Mouse (Mus musculus) monocyte, adult 5-6 weeks (primary cell): ENCODE data around the gene Awat2. TPM values are rescaled to one million over a fixed set of nuclear protein-coding genes. Genes with fewer than 3 reads are reported as not detected.
A peak's percentile ranks its signal among the peaks of the same experiment; 100 is the strongest.
"Not testable (repeated sequence)": the region's sequence is repeated elsewhere in the genome, so short reads cannot be mapped to it uniquely, and the experiment has no call there.

Experiments
- ATAC-seq: fragments of 153-309, 156-312 bp; replicated peaks from 2 replicates; pipeline ENCODE4 v1.8.0; 2017; ENCODE audit warnings: mild to moderate bottlenecking; ENCODE audit not compliant: low TSS enrichment, insufficient number of reproducible peaks, severe bottlenecking, poor library complexity, low FRiP score
- total RNA-seq: library from RNA; stranded (forward); fragments of 200-1000, 200-491, 200-594 nt; gene quantifications from 3 replicates; pipeline ENCODE4 v1.2.3, GENCODE M21; 2017

Awat2 gene
- 0.39 TPM in 1 of 3 replicates, not detected in the others for total RNA-seq

DNA sequence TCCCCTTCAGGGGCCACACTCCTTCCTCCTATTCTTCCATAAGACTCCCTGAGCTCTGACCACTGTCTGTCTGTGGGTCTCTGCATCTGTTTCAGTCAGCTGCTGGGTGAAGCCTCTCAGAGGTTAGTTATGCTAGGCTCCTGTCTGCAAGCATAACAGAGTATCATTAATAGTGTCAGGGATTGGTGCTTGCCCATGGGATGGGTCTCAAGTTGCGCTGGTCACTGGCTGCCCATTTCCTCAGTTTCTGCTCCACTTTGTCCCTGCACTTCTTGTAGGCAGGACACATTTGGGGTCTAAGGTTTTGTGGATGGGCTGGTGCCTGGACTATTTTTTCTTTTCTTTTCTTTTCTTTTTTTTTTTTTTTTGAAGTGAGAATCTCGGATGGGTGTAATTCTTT lies at the start of gene Awat2:
Gene Awat2 (minus strand): TSS at position 101 of the 400 bp plus-strand sequence.
- ATAC-seq, result not testable (repeated sequence)

DNA sequence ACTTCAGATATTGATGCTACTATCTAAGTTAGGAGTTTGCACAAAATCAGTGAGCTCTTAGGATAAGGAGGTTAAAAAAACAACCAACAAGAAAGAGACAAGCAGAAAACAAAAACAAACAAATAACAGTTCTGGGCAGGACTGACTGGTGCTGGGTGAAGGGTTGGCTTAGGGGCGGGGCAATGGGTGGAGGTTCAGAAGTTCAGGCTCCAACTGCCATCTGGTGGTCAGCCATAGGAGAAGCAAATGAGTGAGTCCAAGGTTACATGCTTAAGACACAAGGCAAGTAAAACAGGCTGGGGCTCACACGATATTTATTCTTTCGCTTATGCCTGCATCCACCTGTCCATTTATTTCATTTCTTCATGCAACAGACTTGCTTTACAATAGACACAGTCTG lies 37.8 kb upstream of the Awat2 start:
- peak; percentile 79 for ATAC-seq

- ATAC-seq, result no peak
Observed at GRCm38 (mm10) chrX:100475569-100476223, 33.2 kb upstream of the Awat2 start.

DNA sequence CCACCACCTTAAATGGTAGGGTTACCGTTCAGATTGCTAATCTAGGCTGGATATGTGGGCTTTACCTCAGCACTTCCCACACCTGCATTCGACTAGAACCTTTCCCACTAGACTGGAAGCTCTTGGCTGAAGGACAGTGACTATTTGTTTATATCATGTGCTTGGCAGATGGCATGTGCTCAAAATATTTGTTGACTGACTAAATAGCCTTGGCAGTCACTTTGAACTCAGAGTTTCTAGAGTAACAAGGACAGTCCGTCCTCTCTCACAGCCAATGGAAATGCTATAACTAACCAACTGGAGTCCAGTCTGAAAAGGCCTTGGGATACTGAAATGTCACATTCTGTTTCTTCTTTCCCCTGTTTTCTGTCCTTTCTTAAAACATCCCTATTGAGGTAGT lies 29.0 kb upstream of the Awat2 start:
- ATAC-seq, result no peak

DNA sequence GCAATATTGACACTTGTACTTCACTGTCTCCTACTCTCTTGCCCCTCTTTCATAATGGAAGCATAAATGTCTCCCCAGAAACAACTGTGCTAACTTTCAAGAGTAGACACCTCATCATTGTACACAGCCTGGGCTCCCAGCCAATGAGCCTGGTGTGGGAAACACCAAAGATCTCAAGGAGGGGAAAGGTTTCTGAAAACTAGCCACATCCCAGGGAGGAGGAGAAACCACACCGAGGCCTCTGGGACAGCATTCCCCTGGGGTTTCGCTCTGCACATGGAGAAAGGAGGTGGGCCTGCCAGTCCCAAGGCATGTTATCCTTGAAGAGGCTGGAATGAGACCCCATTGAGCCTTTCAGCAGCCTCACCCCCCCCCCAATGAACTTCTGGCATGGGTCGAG lies 27.6 kb upstream of the Awat2 start:
- no peak for ATAC-seq

- no peak for ATAC-seq
Observed at GRCm38 (mm10) chrX:100468047-100468446, 25.5 kb upstream of the Awat2 start.

DNA sequence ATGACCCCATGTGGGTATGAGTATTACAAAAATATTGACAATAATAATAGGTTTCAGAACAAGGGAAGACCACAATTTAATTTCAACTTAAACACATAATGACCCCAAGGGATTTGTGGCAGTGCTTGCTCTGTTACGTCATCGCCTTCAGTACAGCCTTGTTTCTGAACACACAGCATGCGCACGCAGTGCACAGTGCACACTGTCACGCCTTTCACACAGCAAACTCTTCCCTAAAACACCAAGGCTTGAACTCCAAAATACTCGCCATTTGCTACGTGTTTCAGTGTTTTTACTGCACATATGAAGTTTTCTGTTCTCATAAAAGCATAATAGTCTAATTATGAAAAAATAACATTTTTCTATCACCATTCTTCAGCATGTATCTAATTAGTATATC lies 1.0 kb upstream of the Awat2 start:
- ATAC-seq, result no peak

- no peak for ATAC-seq
Observed at GRCm38 (mm10) chrX:100432311-100432710, 10.2 kb downstream of the Awat2 start.

DNA sequence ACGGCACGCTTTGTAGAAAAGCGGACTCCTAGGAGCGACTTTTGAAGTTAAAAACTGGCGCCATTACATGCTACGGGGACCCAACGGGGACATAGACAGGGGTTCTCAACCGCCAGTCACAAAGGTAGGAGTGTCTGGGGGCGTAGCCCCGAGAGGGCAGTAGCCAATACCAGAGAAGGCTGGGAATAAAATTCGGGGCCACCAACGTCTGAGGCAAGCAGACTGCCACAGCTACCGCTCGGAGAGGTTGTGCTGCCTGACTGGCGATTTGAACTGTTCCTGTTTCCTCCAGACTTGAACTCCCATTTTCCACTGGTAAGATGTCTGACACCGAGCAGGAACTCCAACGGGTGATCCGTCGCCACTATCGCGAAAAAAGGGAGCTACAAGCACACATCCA lies 13.8 kb downstream of the Awat2 start, which contains the start of gene Otud6a:
Gene Otud6a (plus strand): TSS at position 321 of the 400 bp plus-strand sequence.
- ATAC-seq, result no peak

GRCm38 (mm10) chrX:100409245-100409644 lies 33.3 kb downstream of the Awat2 start:
- ATAC-seq, result no peak

DNA sequence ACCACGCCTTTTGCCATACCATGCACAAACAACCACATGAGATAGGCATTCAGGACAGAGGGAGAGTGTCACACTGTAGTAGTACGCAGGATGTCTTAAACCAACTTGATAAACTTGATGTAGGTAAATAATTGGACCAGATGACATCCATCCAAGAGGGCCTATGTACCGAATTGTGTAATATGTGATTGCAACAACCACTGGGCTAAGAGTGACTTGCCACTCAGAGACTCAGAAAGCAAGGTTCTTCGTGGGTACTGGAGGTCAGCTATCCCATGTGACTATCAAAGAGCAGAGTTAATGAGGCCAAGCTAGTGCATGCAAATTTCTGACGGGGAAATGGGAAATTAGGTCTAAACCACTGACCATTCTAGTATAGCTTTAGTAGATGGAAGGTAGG lies 40.9 kb downstream of the Awat2 start:
- no peak for ATAC-seq

DNA sequence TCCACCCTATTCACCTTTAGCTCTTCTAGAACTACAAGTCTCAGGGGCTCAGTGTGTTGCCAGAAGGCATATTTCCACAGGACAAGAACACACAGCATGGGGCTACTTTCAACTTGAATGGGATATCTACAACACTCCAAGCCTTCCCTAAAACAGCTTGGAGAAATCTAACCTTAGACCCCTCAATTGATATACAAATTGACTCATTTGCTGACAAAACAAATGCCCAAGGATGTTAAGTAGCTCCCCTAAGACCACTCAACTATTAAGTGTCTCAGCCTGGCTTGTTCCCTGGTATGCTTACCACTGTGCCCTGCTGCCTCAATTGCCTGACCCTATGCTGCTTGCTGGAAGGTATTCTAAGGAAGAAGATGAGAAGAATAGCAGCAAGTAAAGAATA lies 41.6 kb downstream of the Awat2 start:
- ATAC-seq, result no peak

DNA sequence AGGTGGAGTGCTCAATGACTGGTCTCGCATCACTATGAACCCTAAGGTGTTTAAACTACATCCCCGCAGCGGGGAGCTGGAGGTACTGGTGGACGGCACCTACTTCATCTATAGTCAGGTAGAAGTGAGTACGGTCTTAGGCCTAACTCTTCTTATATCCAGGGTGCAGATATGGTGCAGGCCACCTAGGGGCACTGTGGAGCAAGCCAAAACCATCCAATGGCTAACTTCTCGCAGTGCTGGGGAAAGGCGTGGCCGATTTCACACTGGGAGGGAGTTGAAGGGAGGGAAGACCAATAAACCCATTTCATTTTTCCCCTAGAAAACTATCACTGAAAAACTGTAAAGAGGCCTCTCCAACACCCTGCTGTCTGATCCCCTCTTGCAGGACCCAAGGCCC lies 47.5 kb downstream of the Awat2 start:
- no peak for ATAC-seq

DNA sequence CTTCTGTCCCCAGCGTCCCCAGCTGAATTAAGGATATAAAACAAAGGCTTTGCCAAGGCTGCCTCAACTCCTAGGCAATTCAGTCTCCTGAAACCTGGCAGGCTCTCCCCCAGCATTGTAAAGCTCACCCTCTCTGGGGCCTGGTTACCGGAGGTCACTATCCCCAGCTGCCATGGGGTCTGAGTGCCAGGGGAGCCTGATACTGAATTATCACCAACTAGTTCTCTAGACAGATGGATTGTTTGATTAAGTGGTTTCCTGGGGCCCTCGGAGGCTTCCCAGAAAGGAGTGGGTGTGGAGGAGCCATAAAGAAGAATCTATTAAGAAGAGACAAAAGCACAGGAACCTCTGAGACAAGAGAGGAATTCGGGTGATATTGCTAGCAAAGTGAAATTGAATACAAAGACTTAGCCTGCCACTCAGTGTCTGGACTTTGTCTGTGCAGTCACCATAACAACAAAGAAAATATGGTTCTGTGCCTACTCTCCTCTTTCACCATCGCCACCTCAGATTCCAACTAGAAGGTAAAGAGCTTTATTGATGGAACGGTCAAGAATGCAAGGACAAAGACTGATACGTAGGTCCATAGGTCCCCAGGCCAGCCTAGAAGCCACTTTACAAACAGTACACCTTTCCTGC lies 48.2 kb downstream of the Awat2 start:
- ATAC-seq, result no peak

DNA sequence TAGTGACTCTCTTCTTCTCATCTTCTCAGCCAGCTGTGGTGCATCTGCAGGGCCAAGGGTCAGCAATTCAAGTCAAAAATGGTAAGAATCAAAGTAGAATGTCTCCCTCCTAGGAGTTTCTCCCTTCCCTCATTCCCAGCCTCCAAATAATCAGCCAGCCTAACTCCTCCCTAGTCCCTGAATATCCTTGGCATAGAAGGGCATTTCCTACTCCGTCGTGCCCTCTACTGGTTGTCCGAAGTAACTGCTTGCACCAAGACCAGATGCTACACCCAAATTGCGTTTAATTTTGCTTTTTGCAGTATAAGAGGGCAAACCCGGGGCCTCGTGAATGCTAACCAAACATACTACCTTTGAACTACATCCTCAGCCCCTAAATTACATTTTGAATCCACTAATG lies 50.2 kb downstream of the Awat2 start:
- ATAC-seq, result no peak

GRCm38 (mm10) chrX:100389887-100390286 lies 52.6 kb downstream of the Awat2 start:
- ATAC-seq, result no peak

- no peak for ATAC-seq
Observed at GRCm38 (mm10) chrX:100356974-100357373, 85.5 kb downstream of the Awat2 start.
